Mouse (Mus musculus): ENCODE measurements around the gene Ptprc. TPM values are rescaled to one million over a fixed set of nuclear protein-coding genes. Genes with fewer than 3 reads are reported as not detected.

The Ptprc gene
- 5.9 and 6.5 TPM in 2 replicates for polyA plus RNA-seq (2015; fragmentation: Nextera tagmentation; extraction: Ambion mirVana)

DNA sequence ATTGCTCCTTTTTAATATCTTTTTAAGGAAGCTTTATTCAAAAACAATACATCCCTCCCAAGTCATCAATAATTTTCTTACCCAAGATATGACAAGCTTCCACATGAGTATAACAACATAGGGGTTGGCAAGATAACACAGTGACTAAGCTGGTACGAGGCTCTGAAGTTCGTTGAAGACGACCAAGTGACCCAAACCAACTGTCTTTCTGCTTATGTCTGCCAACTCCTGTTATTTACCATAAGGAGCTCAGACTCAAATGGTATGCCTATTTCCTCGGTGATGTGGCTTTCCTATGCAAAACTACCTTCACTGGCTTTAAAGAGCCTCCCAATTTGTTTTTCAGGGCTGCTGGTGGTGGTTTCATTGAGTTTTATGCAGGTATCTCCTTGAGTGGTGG lies at the start of gene Ptprc:
Gene Ptprc (minus strand): TSS at position 215 of the 400 bp plus-strand sequence.
- no peaks in the 10 kb centered on the region for H3K9me3 ChIP-seq (replicated peaks; ENCODE audit: control insufficient read depth, low read length)

DNA sequence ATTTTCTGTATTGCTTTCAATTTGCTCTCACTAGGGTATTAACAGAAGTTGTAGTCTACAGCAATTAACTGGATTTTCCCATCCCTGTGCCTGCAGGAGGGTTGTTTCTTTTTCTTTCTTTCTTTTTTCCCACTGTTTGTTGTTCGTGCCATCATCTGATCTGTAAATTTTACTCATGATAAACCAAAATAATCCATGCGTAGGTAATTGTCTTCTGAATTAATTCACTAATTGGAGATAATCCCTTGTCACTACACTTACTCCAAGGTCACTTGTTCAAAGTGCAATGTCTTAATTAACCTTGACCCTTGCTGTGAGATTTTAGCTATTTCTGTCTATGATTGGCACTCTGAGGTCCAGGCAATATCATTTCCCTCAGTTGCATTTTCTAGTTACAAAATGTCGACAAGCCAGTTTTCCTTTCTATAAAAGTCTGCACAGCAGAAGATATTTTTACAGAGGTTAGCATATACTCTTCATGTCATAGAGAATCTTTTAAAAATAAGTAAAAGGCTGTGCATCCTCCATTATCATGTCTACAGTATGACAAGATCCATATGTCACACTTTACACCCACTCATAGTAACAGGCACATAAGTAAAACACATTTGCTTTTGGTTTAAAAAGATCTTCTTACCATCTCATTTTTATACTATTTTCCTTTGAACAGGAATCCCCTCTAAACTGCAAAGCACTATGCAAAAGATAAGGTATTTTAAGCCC lies 39.4 kb upstream of the Ptprc start:
- Histone ChIP-seq H3K36me3 (ENCODE audit: control insufficient read depth, insufficient read depth, low read length) (no peaks in the 10 kb centered on the region), H3K4me3 (replicated peaks; ENCODE audit: low read length) (no peak overlapping the region), H3K4me2 (ENCODE audit: low read depth, low read length) (no peak overlapping the region), H3K27ac (ENCODE audit: low read length) (no peak overlapping the region), H3K4me1 (ENCODE audit: control insufficient read depth, insufficient read depth, low read length) (no peaks in the 10 kb centered on the region), H3K9me3 (replicated peaks; ENCODE audit: control insufficient read depth, low read length) (no peaks in the 10 kb centered on the region), H3K27me3 (ENCODE audit: control insufficient read depth, insufficient read depth, low read length) (no peaks in the 10 kb centered on the region), H3K9ac (ENCODE audit: low read length) (no peak overlapping the region)
- ATAC-seq (ENCODE audit: insufficient read depth, low FRiP score), result no peak
- WGBS, result 77% methylated on average over 3 of the region's 3 CpGs

More for the DNA sequence above, at the start of gene Ptprc:
- ATAC-seq (ENCODE audit: insufficient read depth, low FRiP score), result no peak
- Histone ChIP-seq H3K36me3 (ENCODE audit: control insufficient read depth, insufficient read depth, low read length) (no peaks in the 10 kb centered on the region), H3K4me3 (replicated peaks; ENCODE audit: low read length) (0 out of 2 replicates have a peak within 1 kb of the TSS, but pooled peaks have one; percentile 3), H3K9ac (ENCODE audit: low read length) (no peak within 1 kb of the TSS), H3K4me1 (ENCODE audit: control insufficient read depth, insufficient read depth, low read length) (no peaks in the 10 kb centered on the region), H3K27ac (ENCODE audit: low read length) (no peak within 1 kb of the TSS), H3K4me2 (ENCODE audit: low read depth, low read length) (no peak within 1 kb of the TSS), H3K27me3 (ENCODE audit: control insufficient read depth, insufficient read depth, low read length) (no peaks in the 10 kb centered on the region)
- 67% methylated on average over 4 of the region's 4 CpGs for WGBS

DNA sequence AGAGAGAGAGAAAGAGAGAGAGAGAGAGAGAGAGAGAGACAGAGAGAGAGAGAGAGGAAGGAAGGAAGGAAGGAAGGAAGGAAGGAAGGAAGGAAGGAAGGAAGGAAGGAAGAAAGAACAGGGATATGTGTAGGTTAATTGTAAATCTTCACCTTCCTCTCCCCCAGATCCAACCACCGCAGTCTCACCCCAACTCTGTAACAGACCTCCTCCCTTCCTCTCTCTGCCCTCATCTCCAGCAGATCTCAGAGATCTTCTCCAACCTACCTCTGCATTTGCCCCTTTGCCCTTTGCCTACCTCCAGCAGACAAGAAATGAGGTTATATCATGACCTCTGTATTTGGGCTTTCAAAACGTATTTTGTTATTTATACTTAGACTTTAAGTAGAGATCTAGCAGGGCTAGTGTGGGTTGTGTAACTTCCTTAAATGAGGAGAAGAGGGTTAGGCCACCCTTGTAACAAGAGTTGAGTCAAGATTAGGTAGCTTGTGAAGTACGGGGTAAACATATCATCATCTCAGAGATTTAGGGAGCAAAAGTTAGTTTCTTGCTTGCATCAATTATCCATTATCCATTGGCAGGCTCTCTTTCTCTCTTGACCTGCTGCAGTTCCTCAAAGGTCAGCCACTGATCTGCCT lies 35.0 kb upstream of the Ptprc start:
- Histone ChIP-seq H3K27ac (ENCODE audit: low read length) (no peak overlapping the region), H3K36me3 (ENCODE audit: control insufficient read depth, insufficient read depth, low read length) (no peaks in the 10 kb centered on the region), H3K9ac (ENCODE audit: low read length) (no peak overlapping the region), H3K4me3 (replicated peaks; ENCODE audit: low read length) (no peak overlapping the region), H3K4me1 (ENCODE audit: control insufficient read depth, insufficient read depth, low read length) (no peaks in the 10 kb centered on the region), H3K4me2 (ENCODE audit: low read depth, low read length) (no peak overlapping the region), H3K9me3 (replicated peaks; ENCODE audit: control insufficient read depth, low read length) (no peaks in the 10 kb centered on the region), H3K27me3 (ENCODE audit: control insufficient read depth, insufficient read depth, low read length) (no peaks in the 10 kb centered on the region)
- no peak for ATAC-seq (ENCODE audit: insufficient read depth, low FRiP score)
- WGBS, result 79% methylated on average over 3 of the region's 3 CpGs

DNA sequence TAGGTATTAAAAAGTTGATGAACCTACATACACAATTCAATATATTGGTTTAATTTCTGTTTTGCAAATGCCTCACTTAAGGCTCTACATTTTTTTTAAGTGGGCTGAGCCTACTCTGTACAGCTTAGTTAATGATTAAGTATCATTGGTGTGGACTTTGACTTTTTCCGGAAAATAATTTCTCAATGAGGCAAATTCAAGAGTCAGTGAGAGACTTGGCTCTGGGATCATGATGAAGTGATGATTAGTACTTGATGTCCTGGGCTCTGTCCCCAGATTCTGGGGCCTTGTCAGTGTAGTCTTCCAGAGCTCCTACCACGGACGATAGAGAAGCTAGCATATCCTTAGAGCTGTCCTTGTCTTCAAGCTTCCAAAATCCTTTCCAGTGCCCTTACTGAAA lies 34.2 kb upstream of the Ptprc start:
- no peak for ATAC-seq (ENCODE audit: insufficient read depth, low FRiP score)
- H3K9me3 ChIP-seq (replicated peaks; ENCODE audit: control insufficient read depth, low read length), result no peaks in the 10 kb centered on the region
- H3K36me3 ChIP-seq (ENCODE audit: control insufficient read depth, insufficient read depth, low read length), result no peaks in the 10 kb centered on the region
- 83% methylated on average over 3 of the region's 3 CpGs for WGBS
- no peak overlapping the region for H3K4me3 ChIP-seq (replicated peaks; ENCODE audit: low read length)
- H3K27me3 ChIP-seq (ENCODE audit: control insufficient read depth, insufficient read depth, low read length), result no peaks in the 10 kb centered on the region
- H3K27ac ChIP-seq (ENCODE audit: low read length), result no peak overlapping the region
- H3K4me2 ChIP-seq (ENCODE audit: low read depth, low read length), result no peak overlapping the region
- no peak overlapping the region for H3K9ac ChIP-seq (ENCODE audit: low read length)
- no peaks in the 10 kb centered on the region for H3K4me1 ChIP-seq (ENCODE audit: control insufficient read depth, insufficient read depth, low read length)

DNA sequence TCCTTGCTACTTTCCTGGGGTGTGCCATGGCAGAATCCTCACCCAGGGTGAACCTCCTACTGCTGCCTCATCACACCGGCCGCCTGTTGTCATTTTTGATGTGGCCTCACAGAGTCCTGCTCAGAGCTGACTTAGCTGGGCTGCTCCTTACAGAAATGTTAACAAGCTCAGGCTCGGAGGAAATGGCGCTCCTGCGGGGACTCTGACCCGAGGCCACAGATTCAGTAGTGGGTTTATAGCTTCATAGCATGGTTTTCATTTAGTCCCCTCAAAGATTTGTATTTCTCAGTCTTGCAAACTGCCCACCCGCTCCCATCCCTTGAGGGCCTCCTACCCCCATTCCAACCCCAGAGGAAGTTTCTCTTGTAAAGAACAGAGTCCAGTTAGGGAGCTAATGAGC lies 30.5 kb upstream of the Ptprc start:
- ATAC-seq (ENCODE audit: insufficient read depth, low FRiP score), result no peak
- Histone ChIP-seq H3K9ac (ENCODE audit: low read length) (no peak overlapping the region), H3K4me3 (replicated peaks; ENCODE audit: low read length) (no peak overlapping the region), H3K27me3 (ENCODE audit: control insufficient read depth, insufficient read depth, low read length) (no peaks in the 10 kb centered on the region), H3K4me1 (ENCODE audit: control insufficient read depth, insufficient read depth, low read length) (no peaks in the 10 kb centered on the region), H3K27ac (ENCODE audit: low read length) (no peak overlapping the region), H3K36me3 (ENCODE audit: control insufficient read depth, insufficient read depth, low read length) (no peaks in the 10 kb centered on the region), H3K4me2 (ENCODE audit: low read depth, low read length) (no peak overlapping the region), H3K9me3 (replicated peaks; ENCODE audit: control insufficient read depth, low read length) (no peaks in the 10 kb centered on the region)
- 76% methylated on average over 7 of the region's 7 CpGs for WGBS

DNA sequence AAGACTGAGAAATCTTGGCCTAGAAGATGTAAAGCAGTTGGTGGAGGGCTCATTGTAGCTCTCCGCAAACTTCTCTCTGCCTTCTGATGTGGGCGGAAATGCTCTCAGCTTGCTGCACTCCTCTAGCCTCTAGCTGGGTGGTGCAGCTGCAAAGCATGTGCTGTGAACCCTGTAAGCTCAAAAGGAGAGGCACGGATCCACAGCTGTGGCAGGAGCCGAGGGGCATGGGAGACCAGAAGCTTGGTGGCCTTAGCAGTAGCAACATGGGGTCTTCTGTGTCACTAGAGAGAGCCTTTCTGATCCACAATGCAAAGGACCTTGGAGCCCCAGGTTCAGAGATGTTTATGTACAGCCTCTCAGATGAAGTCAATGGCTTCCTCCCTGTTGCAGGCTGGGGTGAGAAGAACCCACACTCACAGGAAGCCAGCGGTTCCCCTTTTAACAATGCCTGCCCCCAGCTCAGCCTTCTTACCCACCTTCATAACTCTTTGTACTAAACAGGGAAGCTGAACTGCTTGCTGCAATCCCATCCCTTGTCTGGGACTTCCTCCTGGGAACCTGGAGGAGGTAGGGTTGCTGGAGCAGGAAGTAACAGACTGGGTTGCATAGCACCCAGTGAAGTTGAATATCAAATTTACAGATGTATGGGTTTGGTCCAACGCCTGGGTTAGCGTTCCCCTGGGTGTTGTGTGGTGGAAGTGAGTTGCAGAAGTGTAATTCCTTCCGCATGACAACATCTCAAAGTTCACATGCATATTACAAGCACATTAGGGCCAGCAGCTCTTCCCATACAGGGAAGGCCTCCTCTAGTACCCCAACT lies 16.4 kb upstream of the Ptprc start:
- ATAC-seq (ENCODE audit: insufficient read depth, low FRiP score), result no peak; the same call in 1 of the 2 replicates
- 78% methylated on average over 8 of the region's 8 CpGs for WGBS
- H3K27ac ChIP-seq (ENCODE audit: low read length), result no peak overlapping the region

DNA sequence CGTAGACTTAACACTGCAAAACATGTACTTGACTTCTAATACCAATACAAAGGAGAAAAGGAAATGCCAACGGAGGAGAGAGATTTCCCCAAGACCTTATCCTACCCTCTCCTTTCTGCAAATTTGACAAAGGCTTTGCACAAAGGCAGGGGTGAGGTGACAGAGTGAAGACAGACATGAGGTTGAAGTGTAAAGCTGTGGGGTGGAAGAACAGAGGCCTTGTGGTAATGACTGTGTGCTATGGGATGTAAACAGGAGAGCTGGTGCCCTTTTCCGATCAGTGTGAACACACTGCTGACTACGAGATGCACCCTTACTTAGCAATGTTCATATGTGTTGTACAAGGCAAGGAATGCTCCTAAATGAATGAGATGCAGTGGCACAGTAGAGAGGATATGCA lies 12.6 kb upstream of the Ptprc start:
- WGBS, result 85% methylated on average over 4 of the region's 4 CpGs

More for the DNA sequence above, 16.4 kb upstream of the Ptprc start:
- no peak overlapping the region for H3K4me2 ChIP-seq (ENCODE audit: low read depth, low read length)
- H3K27me3 ChIP-seq (ENCODE audit: control insufficient read depth, insufficient read depth, low read length), result no peaks in the 10 kb centered on the region
- no peaks in the 10 kb centered on the region for H3K9me3 ChIP-seq (replicated peaks; ENCODE audit: control insufficient read depth, low read length)
- no peaks in the 10 kb centered on the region for H3K36me3 ChIP-seq (ENCODE audit: control insufficient read depth, insufficient read depth, low read length)
- no peak overlapping the region for H3K9ac ChIP-seq (ENCODE audit: low read length)
- no peaks in the 10 kb centered on the region for H3K4me1 ChIP-seq (ENCODE audit: control insufficient read depth, insufficient read depth, low read length)
- no peak overlapping the region for H3K4me3 ChIP-seq (replicated peaks; ENCODE audit: low read length)

DNA sequence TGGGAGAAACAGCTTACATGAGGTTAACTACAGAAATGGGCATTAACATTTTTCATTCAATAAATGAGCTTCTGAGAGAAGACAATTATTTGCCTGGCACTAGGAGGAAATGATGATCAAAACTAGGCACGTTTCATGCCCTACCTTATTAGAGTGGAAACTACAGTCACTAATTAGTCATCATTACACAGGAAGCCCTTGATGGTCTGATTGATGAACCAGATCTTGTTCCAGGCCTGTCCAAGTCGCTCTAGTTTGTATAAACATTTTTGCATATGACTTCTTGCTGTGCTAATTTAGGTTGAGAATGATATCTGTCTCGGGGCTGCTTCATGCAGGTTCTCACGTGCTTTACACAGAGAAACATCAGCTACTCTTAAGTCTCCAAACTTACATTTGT lies 10.4 kb upstream of the Ptprc start:
- Histone ChIP-seq H3K36me3 (ENCODE audit: control insufficient read depth, insufficient read depth, low read length) (no peaks in the 10 kb centered on the region), H3K27ac (ENCODE audit: low read length) (no peak overlapping the region), H3K4me2 (ENCODE audit: low read depth, low read length) (no peak overlapping the region), H3K9ac (ENCODE audit: low read length) (no peak overlapping the region), H3K27me3 (ENCODE audit: control insufficient read depth, insufficient read depth, low read length) (no peaks in the 10 kb centered on the region), H3K4me1 (ENCODE audit: control insufficient read depth, insufficient read depth, low read length) (no peaks in the 10 kb centered on the region), H3K4me3 (replicated peaks; ENCODE audit: low read length) (no peak overlapping the region), H3K9me3 (replicated peaks; ENCODE audit: control insufficient read depth, low read length) (no peaks in the 10 kb centered on the region)
- WGBS, result 51% methylated on average over 4 of the region's 4 CpGs
- no peak for ATAC-seq (ENCODE audit: insufficient read depth, low FRiP score)

More for the DNA sequence above, 12.6 kb upstream of the Ptprc start:
- Histone ChIP-seq H3K4me1 (ENCODE audit: control insufficient read depth, insufficient read depth, low read length) (no peaks in the 10 kb centered on the region), H3K27ac (ENCODE audit: low read length) (no peak overlapping the region), H3K4me3 (replicated peaks; ENCODE audit: low read length) (no peak overlapping the region), H3K9me3 (replicated peaks; ENCODE audit: control insufficient read depth, low read length) (no peaks in the 10 kb centered on the region), H3K4me2 (ENCODE audit: low read depth, low read length) (no peak overlapping the region), H3K9ac (ENCODE audit: low read length) (no peak overlapping the region), H3K36me3 (ENCODE audit: control insufficient read depth, insufficient read depth, low read length) (no peaks in the 10 kb centered on the region), H3K27me3 (ENCODE audit: control insufficient read depth, insufficient read depth, low read length) (no peaks in the 10 kb centered on the region)
- ATAC-seq (ENCODE audit: insufficient read depth, low FRiP score), result no peak

DNA sequence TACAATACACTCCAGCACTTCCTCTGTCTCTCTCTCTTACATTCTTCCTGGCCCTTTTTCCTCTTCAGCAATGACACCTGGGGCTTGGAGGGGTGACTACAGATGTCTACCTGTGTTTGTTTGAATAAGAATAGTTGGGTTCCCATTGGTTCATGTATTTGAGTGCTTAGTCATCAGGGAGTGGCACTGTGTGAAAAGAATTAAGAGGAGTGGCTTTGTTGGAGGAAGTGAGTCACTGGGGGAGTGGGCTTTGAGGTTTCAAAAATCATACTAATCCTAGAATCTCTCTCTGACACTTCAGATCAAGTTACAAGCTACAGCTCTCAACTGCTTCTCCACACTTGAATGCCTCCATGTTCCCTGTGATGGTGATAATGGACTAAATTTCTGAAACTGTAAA lies 4.6 kb upstream of the Ptprc start:
- Histone ChIP-seq H3K27me3 (ENCODE audit: control insufficient read depth, insufficient read depth, low read length) (no peaks in the 10 kb centered on the region), H3K4me3 (replicated peaks; ENCODE audit: low read length) (no peak overlapping the region), H3K36me3 (ENCODE audit: control insufficient read depth, insufficient read depth, low read length) (no peaks in the 10 kb centered on the region), H3K9me3 (replicated peaks; ENCODE audit: control insufficient read depth, low read length) (no peaks in the 10 kb centered on the region), H3K4me1 (ENCODE audit: control insufficient read depth, insufficient read depth, low read length) (no peaks in the 10 kb centered on the region), H3K4me2 (ENCODE audit: low read depth, low read length) (no peak overlapping the region), H3K27ac (ENCODE audit: low read length) (no peak overlapping the region), H3K9ac (ENCODE audit: low read length) (no peak overlapping the region)
- no peak for ATAC-seq (ENCODE audit: insufficient read depth, low FRiP score)

Measured in stomach, embryonic 16.5 days (tissue).